Mouse (Mus musculus) forebrain, embryonic 15.5 days (tissue): ENCODE data around the gene Paxx. TPM values are rescaled to one million over a fixed set of nuclear protein-coding genes. Genes with fewer than 3 reads are reported as not detected.

ENCODE experiments used
- ATAC-seq: fragments of 200-750 bp; cut with Nextera tagmentation; replicated peaks from 2 replicates; pipeline ENCODE4 v1.8.0; 2017; ENCODE audit warnings: mild to moderate bottlenecking, moderate TSS enrichment, moderate library complexity
- H3K27ac ChIP-seq: fragments of 300-500 bp; sonication (generic); replicated peaks from 2 replicates; pipeline ENCODE4 v1.5.1; 2015; ENCODE audit warnings: mild to moderate bottlenecking, inconsistent platforms
- H3K27me3 ChIP-seq: fragments of 300-500 bp; sonication (generic); 2 replicates; pipeline ENCODE4 v1.6.1; 2015; ENCODE audit warnings: inconsistent platforms
- H3K36me3 ChIP-seq: fragments of 300-500 bp; sonication (generic); 2 replicates; pipeline ENCODE4 v1.6.1; 2015; ENCODE audit warnings: mild to moderate bottlenecking, inconsistent platforms
- H3K4me1 ChIP-seq: fragments of 300-500 bp; sonication (generic); 2 replicates; pipeline ENCODE4 v1.6.1; 2015; ENCODE audit warnings: inconsistent platforms
- H3K4me2 ChIP-seq: fragments of 300-500 bp; sonication (generic); replicated peaks from 2 replicates; pipeline ENCODE4 v1.6.1; 2015; ENCODE audit warnings: mild to moderate bottlenecking, inconsistent platforms
- H3K4me3 ChIP-seq: fragments of 300-500 bp; sonication (generic); 2 replicates; pipeline ENCODE4 v1.5.1; 2015; ENCODE audit warnings: mild to moderate bottlenecking, inconsistent platforms
- H3K9ac ChIP-seq: fragments of 300-500 bp; sonication (generic); replicated peaks from 2 replicates; pipeline ENCODE4 v1.6.1; 2015; ENCODE audit warnings: mild to moderate bottlenecking, inconsistent platforms
- H3K9me3 ChIP-seq: fragments of 300-500 bp; sonication (generic); 2 replicates; pipeline ENCODE4 v1.6.1; 2016; ENCODE audit warnings: inconsistent platforms
- WGBS: fragments of 180-500 bp; shearing (Covaris S2); methylation state at CpG from one replicate; pipeline ENCODE4 v1.1.7; 2015; ENCODE audit warnings: mixed read lengths; 5-methylcytosine and 5-hydroxymethylcytosine counted together
- polyA plus RNA-seq: library from polyadenylated mRNA; unstranded; fragments of >200 nt; fragmentation: Nextera tagmentation; extraction: Ambion mirVana; gene quantifications from 2 replicates; pipeline ENCODE4 v1.2.1, GENCODE M21; 2015

Paxx gene
- polyA plus RNA-seq: 100 and 101 TPM in 2 replicates

GRCm38 (mm10) chr2:25460551-25461309 is at the start of gene Paxx:
Gene Paxx, minus strand, starts transcription at chr2:25461094.
- WGBS: under 1% methylated on average over 48 of the region's 48 CpGs
- no peaks in the 10 kb centered on the region for H3K36me3 ChIP-seq
- no peaks in the 10 kb centered on the region for H3K9me3 ChIP-seq
- no peaks in the 10 kb centered on the region for H3K27me3 ChIP-seq
- peak within 1 kb of the TSS; percentile 99 for H3K27ac ChIP-seq
- H3K4me1 ChIP-seq: peaks cover 26% of the 10 kb centered on the region
- H3K4me2 ChIP-seq: peak within 1 kb of the TSS; percentile 90
- ATAC-seq: peak; percentile 90
- H3K4me3 ChIP-seq: peak within 1 kb of the TSS; percentile 83
- H3K9ac ChIP-seq: peak within 1 kb of the TSS; percentile 88

- Histone ChIP-seq H3K4me3 (no peak overlapping the region), H3K36me3 (peaks cover 14% of the 10 kb centered on the region), H3K27me3 (no peaks in the 10 kb centered on the region), H3K4me1 (no peaks in the 10 kb centered on the region), H3K27ac (no peak overlapping the region), H3K9ac (no peak overlapping the region), H3K4me2 (no peak overlapping the region), H3K9me3 (no peaks in the 10 kb centered on the region)
- WGBS: 64% methylated on average over 3 of the region's 3 CpGs
- ATAC-seq: no peak
These were observed 49.0 kb upstream of the Paxx start for GRCm38 (mm10) chr2:25509912-25510311.

DNA sequence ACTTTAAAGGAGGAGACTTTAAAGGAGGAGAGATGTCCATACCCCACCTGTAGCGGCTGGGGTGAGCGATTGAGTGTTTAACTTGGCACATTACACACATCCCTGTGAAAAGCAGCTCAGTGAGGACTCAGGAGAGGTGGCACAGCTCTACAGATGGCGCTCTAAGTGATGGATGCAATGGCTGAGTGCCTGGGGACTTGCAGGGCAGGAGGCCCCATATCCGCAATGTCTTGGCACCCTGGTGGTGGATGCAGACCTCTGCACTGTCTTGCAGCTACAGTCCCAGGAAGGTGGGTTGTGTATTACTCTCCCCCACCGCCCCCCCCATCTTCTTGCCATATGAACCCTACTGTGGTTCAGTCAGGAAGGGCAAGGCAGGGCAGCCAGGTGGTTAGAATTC is 46.1 kb upstream of the Paxx start:
- no peak overlapping the region for H3K4me2 ChIP-seq
- peaks cover 34% of the 10 kb centered on the region for H3K36me3 ChIP-seq
- H3K9me3 ChIP-seq: no peaks in the 10 kb centered on the region
- no peak overlapping the region for H3K9ac ChIP-seq
- H3K4me1 ChIP-seq: peaks cover 5% of the 10 kb centered on the region
- no peaks in the 10 kb centered on the region for H3K27me3 ChIP-seq
- H3K4me3 ChIP-seq: no peak overlapping the region
- H3K27ac ChIP-seq: no peak overlapping the region
- ATAC-seq: no peak
- WGBS: 43% methylated on average over 5 of the region's 5 CpGs

DNA sequence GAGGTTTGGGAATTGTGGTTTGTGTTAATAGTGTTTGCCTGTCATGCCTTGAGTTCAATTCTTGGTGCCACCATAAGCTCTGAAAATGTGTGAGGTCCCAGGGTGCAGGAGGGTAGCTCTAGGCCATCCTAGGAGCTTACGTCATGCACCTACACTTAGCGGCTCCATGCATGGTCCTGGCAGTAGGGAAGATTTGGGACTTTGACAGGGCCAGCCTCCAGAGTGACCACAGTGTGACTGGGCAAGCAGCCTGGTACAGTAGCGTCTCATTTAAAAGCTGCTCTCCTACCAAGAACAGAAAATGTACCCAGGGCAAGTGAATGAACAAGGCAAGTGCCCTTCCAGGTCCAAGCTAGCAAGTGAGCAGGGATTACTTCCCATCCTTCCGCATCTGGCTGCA is 45.0 kb upstream of the Paxx start:
- no peak for ATAC-seq
- Histone ChIP-seq H3K36me3 (peaks cover 34% of the 10 kb centered on the region), H3K9me3 (no peaks in the 10 kb centered on the region), H3K4me1 (peaks cover 13% of the 10 kb centered on the region), H3K4me3 (no peak overlapping the region), H3K9ac (no peak overlapping the region), H3K27ac (no peak overlapping the region), H3K27me3 (no peaks in the 10 kb centered on the region), H3K4me2 (no peak overlapping the region)
- 93% methylated on average over 4 of the region's 4 CpGs for WGBS

DNA sequence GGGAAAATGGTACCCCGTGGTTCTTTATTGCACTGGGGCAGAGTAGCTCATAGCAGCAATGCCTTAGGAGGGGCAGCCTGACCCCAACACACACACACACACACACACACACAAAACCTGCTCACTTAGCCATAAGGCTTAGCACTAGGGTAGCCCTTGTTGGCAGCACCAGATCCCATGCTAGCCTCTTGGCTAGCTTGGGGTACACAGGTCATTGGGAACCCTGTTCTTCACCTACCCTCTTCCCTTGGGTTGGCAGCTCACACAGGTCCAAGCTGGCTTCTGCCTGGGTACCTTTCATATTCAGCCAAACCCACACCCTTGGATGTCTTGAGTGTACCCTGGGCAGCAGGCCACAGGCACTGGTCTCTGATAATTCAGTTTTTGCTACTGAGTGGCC is 44.1 kb upstream of the Paxx start:
- H3K9me3 ChIP-seq: no peaks in the 10 kb centered on the region
- no peak overlapping the region for H3K4me2 ChIP-seq
- H3K27ac ChIP-seq: no peak overlapping the region
- no peak overlapping the region for H3K9ac ChIP-seq
- 94% methylated on average over 1 of the region's 1 CpGs for WGBS
- ATAC-seq: no peak
- H3K36me3 ChIP-seq: peaks cover 34% of the 10 kb centered on the region
- H3K4me3 ChIP-seq: no peak overlapping the region
- H3K4me1 ChIP-seq: peaks cover 17% of the 10 kb centered on the region
- H3K27me3 ChIP-seq: no peaks in the 10 kb centered on the region

GRCm38 (mm10) chr2:25504538-25504937 is 43.6 kb upstream of the Paxx start:
- Histone ChIP-seq H3K27me3 (no peaks in the 10 kb centered on the region), H3K4me2 (no peak overlapping the region), H3K9ac (no peak overlapping the region), H3K27ac (no peak overlapping the region), H3K9me3 (no peaks in the 10 kb centered on the region), H3K36me3 (peaks cover 34% of the 10 kb centered on the region), H3K4me3 (no peak overlapping the region), H3K4me1 (peaks cover 19% of the 10 kb centered on the region)
- no peak for ATAC-seq
- 93% methylated on average over 19 of the region's 19 CpGs for WGBS

DNA sequence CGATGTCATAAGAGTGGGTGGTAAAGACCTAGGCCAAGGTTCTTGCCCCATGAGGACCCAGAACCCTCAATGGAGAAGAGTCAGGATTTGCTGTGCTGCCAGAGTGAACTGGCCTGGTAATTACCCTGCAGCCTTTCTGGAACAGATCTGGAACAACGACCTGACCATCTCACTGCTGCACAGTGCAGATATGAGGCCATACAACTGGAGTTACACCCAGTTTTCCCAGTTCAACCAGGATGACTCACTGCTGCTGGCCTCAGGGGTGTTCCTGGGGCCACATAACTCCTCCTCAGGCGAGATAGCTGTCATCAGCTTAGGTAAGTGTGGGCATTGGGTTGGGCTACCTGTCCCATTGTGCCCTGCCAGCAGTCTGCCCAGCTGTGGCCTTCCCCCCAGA is 41.8 kb upstream of the Paxx start:
- H3K9me3 ChIP-seq: no peaks in the 10 kb centered on the region
- no peak overlapping the region for H3K4me2 ChIP-seq
- no peaks in the 10 kb centered on the region for H3K27me3 ChIP-seq
- H3K36me3 ChIP-seq: peaks cover 34% of the 10 kb centered on the region
- no peak overlapping the region for H3K27ac ChIP-seq
- ATAC-seq: no peak
- 82% methylated on average over 3 of the region's 3 CpGs for WGBS
- H3K9ac ChIP-seq: no peak overlapping the region
- H3K4me3 ChIP-seq: no peak overlapping the region
- peaks cover 19% of the 10 kb centered on the region for H3K4me1 ChIP-seq

GRCm38 (mm10) chr2:25501593-25502486 is 40.9 kb upstream of the Paxx start, which contains the start of gene C8g:
Gene C8g, minus strand, starts transcription at chr2:25501719.
- no peak for ATAC-seq

GRCm38 (mm10) chr2:25500576-25501405 is 39.9 kb upstream of the Paxx start, which contains the start of gene Fbxw5:
Gene Fbxw5, plus strand, starts transcription at chr2:25500750.
- peaks cover 28% of the 10 kb centered on the region for H3K36me3 ChIP-seq
- no peaks in the 10 kb centered on the region for H3K27me3 ChIP-seq
- peak within 1 kb of the TSS; percentile 82 for H3K4me3 ChIP-seq
- H3K4me1 ChIP-seq: peaks cover 19% of the 10 kb centered on the region
- ATAC-seq: peak; percentile 91
- WGBS: 1% methylated on average over 44 of the region's 44 CpGs
- no peaks in the 10 kb centered on the region for H3K9me3 ChIP-seq
- peak within 1 kb of the TSS; percentile 97 for H3K4me2 ChIP-seq
- peak within 1 kb of the TSS; percentile 84 for H3K9ac ChIP-seq
- peak within 1 kb of the TSS; percentile 59 for H3K27ac ChIP-seq

More at GRCm38 (mm10) chr2:25501593-25502486, 40.9 kb upstream of the Paxx start, which contains the start of gene C8g:
- 72% methylated on average over 20 of the region's 20 CpGs for WGBS
- Histone ChIP-seq H3K9ac (peak within 1 kb of the TSS; percentile 84), H3K4me2 (peak within 1 kb of the TSS; percentile 97), H3K36me3 (peaks cover 34% of the 10 kb centered on the region), H3K27me3 (no peaks in the 10 kb centered on the region), H3K27ac (peak within 1 kb of the TSS; percentile 59), H3K4me1 (peaks cover 19% of the 10 kb centered on the region), H3K4me3 (peak within 1 kb of the TSS; percentile 82), H3K9me3 (no peaks in the 10 kb centered on the region)

DNA sequence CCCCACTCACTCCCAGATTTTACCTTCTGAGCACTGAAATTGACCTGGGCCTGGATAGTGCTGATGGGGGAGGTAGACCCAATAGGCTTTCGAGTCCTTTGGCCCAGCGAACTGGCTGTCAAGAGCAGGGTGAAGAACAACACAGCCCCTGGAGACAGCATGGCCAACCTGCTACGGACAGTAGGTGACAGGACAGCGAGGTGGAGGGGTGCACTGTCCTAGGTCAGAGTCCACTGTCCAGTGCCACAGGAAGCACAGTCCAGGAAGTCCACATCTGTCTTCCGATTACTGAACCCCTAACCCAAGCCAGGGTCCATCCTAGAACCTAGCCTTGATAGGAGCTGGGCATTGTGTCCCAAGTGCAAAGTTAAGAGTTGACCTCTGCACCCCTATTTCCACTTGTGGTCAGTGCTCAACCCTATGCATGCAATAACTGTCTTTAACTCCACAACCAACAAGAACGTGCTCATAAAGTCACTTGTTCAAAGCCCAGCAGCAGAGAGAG is 39.2 kb upstream of the Paxx start:
- WGBS: 70% methylated on average over 6 of the region's 6 CpGs
- Histone ChIP-seq H3K4me2 (peak overlapping the region; percentile 49), H3K36me3 (peaks cover 22% of the 10 kb centered on the region), H3K4me3 (peak overlapping the region; percentile 82), H3K27me3 (no peaks in the 10 kb centered on the region), H3K9ac (peak overlapping the region; percentile 37), H3K4me1 (peaks cover 19% of the 10 kb centered on the region), H3K27ac (0 out of 2 replicates have a peak overlapping the region, but pooled peaks have one; percentile 55), H3K9me3 (no peaks in the 10 kb centered on the region)
- ATAC-seq: peak; percentile 43
